In the genomic region with DNA sequence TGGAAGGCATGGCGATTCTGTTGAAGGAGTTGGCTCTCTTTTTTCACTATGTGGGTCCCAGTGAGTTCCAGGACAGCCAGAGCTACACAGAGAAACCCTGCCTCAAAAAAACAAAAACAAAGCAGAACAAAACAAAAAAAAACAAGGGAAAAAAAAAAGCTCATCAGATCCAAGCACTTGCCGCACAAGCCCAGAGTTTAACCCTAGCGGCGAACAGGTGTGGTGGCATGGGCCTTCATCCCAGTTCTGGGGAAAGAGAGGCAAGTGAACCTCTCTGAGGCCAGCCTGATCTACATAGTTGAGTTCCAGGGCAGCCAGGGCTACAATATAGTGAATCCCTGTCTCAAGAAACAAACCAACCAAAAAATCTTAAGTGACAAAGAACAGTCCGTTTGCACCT, we compare ENCODE assay signal across 18 mouse cellular contexts. TPM values are rescaled to one million over a fixed set of nuclear protein-coding genes. Genes with fewer than 3 reads are reported as not detected.
DNase-seq lines count a peak whose midpoint lies in the region; ATAC-seq and TF ChIP-seq lines count a peak whose summit lies in the region.
"Had no signal": no experiment of that assay in that cellular context is flagged by ENCODE, and none has a peak within 500 bp of the region (broad histone marks: within the 10 kb centered on the region; RNA-seq: fewer than 3 reads in every experiment).

No protein-coding gene starts in this region.

- TF ChIP-seq EP300 in liver, embryonic 14.5 days (IDR thresholded peaks at IDR 0.05; ENCODE audit: low read depth), result no peak

- no peak overlapping the region for H3K4me2 ChIP-seq in liver, embryonic 11.5 days
- H3K4me2 ChIP-seq in liver, embryonic 14.5 days (ENCODE audit: low read depth), result no peak overlapping the region
- H3K4me2 ChIP-seq in kidney, embryonic 16.5 days (replicated peaks; ENCODE audit: low read depth, low read length), result no peak overlapping the region
- H3K4me2 ChIP-seq: embryonic facial prominence, embryonic 13.5 days; forebrain, embryonic 13.5 days; heart, embryonic 12.5 days; hindbrain, embryonic 15.5 days had no signal

- H3K4me1 ChIP-seq in liver, embryonic 11.5 days (replicated peaks; ENCODE audit: control insufficient read depth, insufficient read depth, low read length), result peaks cover 32% of the 10 kb centered on the region
- peaks cover 16 to 25% of the 10 kb centered on the region in 2 experiments for H3K4me1 ChIP-seq in ES-E14 (ENCODE audit: control insufficient read depth in 2 of 2, insufficient read depth in 2 of 2, low read length in 2 of 2, poor library complexity in 1 of 2)
- peaks cover 33 to 38% of the 10 kb centered on the region in 2 experiments for H3K4me1 ChIP-seq in liver, embryonic 14.5 days (replicated peaks; ENCODE audit: control insufficient read depth in 2 of 2, insufficient read depth in 2 of 2, low read length in 1 of 2)
- H3K4me1 ChIP-seq in forebrain, embryonic 10.5 days, result peaks cover 12% of the 10 kb centered on the region; the same call in 1 of the 2 replicates
- H3K4me1 ChIP-seq in kidney, embryonic 16.5 days (ENCODE audit: insufficient read depth, low read length), result peaks cover 2% of the 10 kb centered on the region; the same call in 1 of the 2 replicates
- H3K4me1 ChIP-seq: embryonic facial prominence, embryonic 13.5 days had no signal

- 96% methylated on average over 5 of the region's 5 CpGs for WGBS in liver, embryonic 11.5 days
- WGBS in liver, embryonic 14.5 days (ENCODE audit: insufficient replicate concordance), result 90% methylated on average over 5 of the region's 5 CpGs
- WGBS in forebrain, embryonic 10.5 days, result 94% methylated on average over 5 of the region's 5 CpGs
- WGBS in kidney, embryonic 16.5 days, result 97% methylated on average over 5 of the region's 5 CpGs

- peak overlapping the region; percentile 95 for H3K27ac ChIP-seq in liver, embryonic 11.5 days (ENCODE audit: low read depth, low read length)
- H3K27ac ChIP-seq in ES-E14 (ENCODE audit: insufficient read depth, low read depth, low read length, poor library complexity, severe bottlenecking), result peak overlapping the region; percentile 91
- peak overlapping the region; percentile 98 for H3K27ac ChIP-seq in liver, embryonic 14.5 days
- H3K27ac ChIP-seq in forebrain, embryonic 10.5 days, result no peak overlapping the region
- H3K27ac ChIP-seq in kidney, embryonic 16.5 days (ENCODE audit: low read length), result no peak overlapping the region
- H3K27ac ChIP-seq: embryonic facial prominence, embryonic 13.5 days; forebrain, embryonic 13.5 days; gastrocnemius, adult 2 months; hindbrain, embryonic 15.5 days had no signal

- peaks cover 7% of the 10 kb centered on the region for H3K36me3 ChIP-seq in liver, embryonic 11.5 days (ENCODE audit: control insufficient read depth, insufficient read depth, low read length)
- peaks cover 8% of the 10 kb centered on the region for H3K36me3 ChIP-seq in ES-E14 (ENCODE audit: control insufficient read depth, insufficient read depth, low read length, poor library complexity, severe bottlenecking)
- peaks cover 6% of the 10 kb centered on the region for H3K36me3 ChIP-seq in liver, embryonic 14.5 days (replicated peaks; ENCODE audit: control insufficient read depth, insufficient read depth, low read depth)
- H3K36me3 ChIP-seq in forebrain, embryonic 10.5 days (replicated peaks), result peaks cover 57% of the 10 kb centered on the region
- H3K36me3 ChIP-seq in kidney, embryonic 16.5 days (ENCODE audit: insufficient read depth, low read length), result peaks cover 30% of the 10 kb centered on the region

- no peaks in the 10 kb centered on the region for H3K9me3 ChIP-seq in liver, embryonic 11.5 days (ENCODE audit: control insufficient read depth, low read length)
- no peaks in the 10 kb centered on the region for H3K9me3 ChIP-seq in ES-E14 (ENCODE audit: control insufficient read depth, insufficient read depth, low read depth, low read length)
- H3K9me3 ChIP-seq in liver, embryonic 14.5 days (ENCODE audit: control insufficient read depth, low read length), result no peaks in the 10 kb centered on the region
- H3K9me3 ChIP-seq in forebrain, embryonic 10.5 days, result no peaks in the 10 kb centered on the region
- no peaks in the 10 kb centered on the region for H3K9me3 ChIP-seq in kidney, embryonic 16.5 days (ENCODE audit: low read length)
- H3K9me3 ChIP-seq: embryonic facial prominence, embryonic 13.5 days; forebrain, embryonic 13.5 days; heart, embryonic 12.5 days; hindbrain, embryonic 15.5 days had no signal

- H3K9ac ChIP-seq in liver, embryonic 11.5 days (ENCODE audit: low read depth, low read length), result no peak overlapping the region
- peak overlapping the region; percentile 31; the same call in 1 of the 2 replicates for H3K9ac ChIP-seq in ES-E14 (ENCODE audit: insufficient read depth, low read depth, low read length, poor library complexity, severe bottlenecking)
- no peak overlapping the region for H3K9ac ChIP-seq in liver, embryonic 14.5 days (replicated peaks)
- H3K9ac ChIP-seq in kidney, embryonic 16.5 days (replicated peaks; ENCODE audit: low read length), result no peak overlapping the region
- H3K9ac ChIP-seq: embryonic facial prominence, embryonic 13.5 days; forebrain, embryonic 13.5 days; heart, embryonic 12.5 days; hindbrain, embryonic 15.5 days had no signal

- no peak for DNase-seq in liver, embryonic 11.5 days (ENCODE audit: low spot score)
- DNase-seq in liver (no peak), ES-E14 (ENCODE audit: low read depth, low spot score) (no peak)
- no peak for DNase-seq in liver, embryonic 14.5 days (ENCODE audit: low read depth in 3 of 3, low spot score in 3 of 3)
- no peak for DNase-seq in forebrain, embryonic 10.5 days (ENCODE audit: extremely low spot score, low spot score)
- DNase-seq: adrenal gland, adult 2 months; adrenal gland, postnatal 25 days; cerebellum, adult 18-20 months; cerebellum, adult 9-11 months; cerebellum, postnatal 36 days; gastrocnemius, adult 2 months; gastrocnemius, postnatal 25 days had no signal

- TF ChIP-seq CTCF in liver, embryonic 14.5 days (IDR thresholded peaks at IDR 0.05; ENCODE audit: low read depth), result no peak

- in situ Hi-C loops in ES-E14 (cut with MboI; ENCODE audit: low sequenced_read_pairs in 2 of 2, unreplicated experiment in 2 of 2), result no loop called here

- no peak overlapping the region for H3K4me3 ChIP-seq in liver, embryonic 11.5 days (ENCODE audit: low read depth, low read length)
- H3K4me3 ChIP-seq in ES-E14 (ENCODE audit: insufficient read depth in 1 of 2, low read depth in 1 of 2, low read length in 2 of 2, poor library complexity in 1 of 2, severe bottlenecking in 1 of 2), result no peak overlapping the region; a peak in 1 of 4 replicates
- no peak overlapping the region for H3K4me3 ChIP-seq in liver, embryonic 14.5 days (ENCODE audit: insufficient read depth in 1 of 2, low read depth in 2 of 2, low read length in 2 of 2)
- H3K4me3 ChIP-seq in forebrain, embryonic 10.5 days, result no peak overlapping the region
- no peak overlapping the region for H3K4me3 ChIP-seq in kidney, embryonic 16.5 days (ENCODE audit: low read length)
- H3K4me3 ChIP-seq: embryonic facial prominence, embryonic 13.5 days; forebrain, embryonic 13.5 days; gastrocnemius, adult 2 months; heart, embryonic 12.5 days; hindbrain, embryonic 15.5 days had no signal

- no peak for ATAC-seq in liver, embryonic 11.5 days (replicated peaks; ENCODE audit: low FRiP score)
- ATAC-seq in liver, embryonic 14.5 days (ENCODE audit: insufficient read depth), result no peak
- no peak for ATAC-seq in megakaryocyte-erythroid progenitor cell, adult 5-6 weeks (replicated peaks; ENCODE audit: low FRiP score, low TSS enrichment, poor library complexity, severe bottlenecking)
- ATAC-seq in kidney, embryonic 16.5 days (ENCODE audit: low FRiP score, low TSS enrichment), result no peak
- ATAC-seq: forebrain, embryonic 13.5 days had no signal

- H3K27me3 ChIP-seq in liver, embryonic 11.5 days (replicated peaks; ENCODE audit: control insufficient read depth, insufficient read depth, low read length), result no peaks in the 10 kb centered on the region
- no peaks in the 10 kb centered on the region for H3K27me3 ChIP-seq in liver, embryonic 14.5 days (ENCODE audit: control insufficient read depth, insufficient read depth, low read length)
- H3K27me3 ChIP-seq in forebrain, embryonic 10.5 days (ENCODE audit: poor library complexity, severe bottlenecking), result no peaks in the 10 kb centered on the region
- H3K27me3 ChIP-seq in kidney, embryonic 16.5 days (ENCODE audit: insufficient read depth, low read length), result no peaks in the 10 kb centered on the region
- H3K27me3 ChIP-seq: embryonic facial prominence, embryonic 13.5 days; forebrain, embryonic 13.5 days; heart, embryonic 12.5 days; hindbrain, embryonic 15.5 days had no signal

RNA-seq across cellular contexts. Expression of gene Zfyve1, which starts 19.6 kb away (rescaled TPM):
- polyA plus RNA-seq in liver, embryonic 11.5 days (2014; fragmentation: Nextera tagmentation; extraction: Ambion mirVana), result 9.4 and 10.7 TPM in 2 replicates
- total RNA-seq in ES-E14 (2012; rRNA removed), result 38.2 and 39.9 TPM in 2 replicates
- 6.3 and 7.0 TPM in 2 replicates for polyA plus RNA-seq in liver, embryonic 14.5 days (2012; rRNA removed)
- polyA plus RNA-seq in liver, embryonic 14.5 days (2014; fragmentation: Nextera tagmentation; extraction: Ambion mirVana), result 4.8 and 5.4 TPM in 2 replicates
- polyA plus RNA-seq in forebrain, embryonic 10.5 days (2016; fragmentation: Nextera tagmentation; extraction: Ambion mirVana), result 21.3 and 21.9 TPM in 2 replicates
- 14.2 and 20.2 TPM in 2 replicates for total RNA-seq in megakaryocyte-erythroid progenitor cell, adult 5-6 weeks (2014; fragmentation: Nextera tagmentation)
- total RNA-seq in megakaryocyte-erythroid progenitor cell, adult 5-6 weeks (2017), result 6.7 and 10.7 TPM in 2 replicates
- polyA plus RNA-seq in kidney, embryonic 16.5 days (2015; fragmentation: Nextera tagmentation; extraction: Ambion mirVana), result 20.8 and 23.6 TPM in 2 replicates

RNA-seq across cellular contexts. Expression of gene Rbm25, which starts 53.6 kb away (rescaled TPM):
- polyA plus RNA-seq in liver, embryonic 11.5 days (2014; fragmentation: Nextera tagmentation; extraction: Ambion mirVana), result 213 and 239 TPM in 2 replicates
- 146 and 151 TPM in 2 replicates for total RNA-seq in ES-E14 (2012; rRNA removed)
- 26.4 and 41.9 TPM in 2 replicates for polyA plus RNA-seq in liver, embryonic 14.5 days (2012; rRNA removed)
- 74.4 and 80.7 TPM in 2 replicates for polyA plus RNA-seq in liver, embryonic 14.5 days (2014; fragmentation: Nextera tagmentation; extraction: Ambion mirVana)
- polyA plus RNA-seq in forebrain, embryonic 10.5 days (2016; fragmentation: Nextera tagmentation; extraction: Ambion mirVana), result 294 and 319 TPM in 2 replicates
- 310 and 350 TPM in 2 replicates for total RNA-seq in megakaryocyte-erythroid progenitor cell, adult 5-6 weeks (2014; fragmentation: Nextera tagmentation)
- 341 and 447 TPM in 2 replicates for total RNA-seq in megakaryocyte-erythroid progenitor cell, adult 5-6 weeks (2017)
- 223 and 269 TPM in 2 replicates for polyA plus RNA-seq in kidney, embryonic 16.5 days (2015; fragmentation: Nextera tagmentation; extraction: Ambion mirVana)

RNA-seq across cellular contexts. Expression of gene Dcaf4, which starts 57.2 kb away (rescaled TPM):
- 29.9 and 32.7 TPM in 2 replicates for polyA plus RNA-seq in liver, embryonic 11.5 days (2014; fragmentation: Nextera tagmentation; extraction: Ambion mirVana)
- total RNA-seq in ES-E14 (2012; rRNA removed), result 49.8 and 82.1 TPM in 2 replicates
- 9.4 and 9.5 TPM in 2 replicates for polyA plus RNA-seq in liver, embryonic 14.5 days (2012; rRNA removed)
- 9.8 and 12.6 TPM in 2 replicates for polyA plus RNA-seq in liver, embryonic 14.5 days (2014; fragmentation: Nextera tagmentation; extraction: Ambion mirVana)
- polyA plus RNA-seq in forebrain, embryonic 10.5 days (2016; fragmentation: Nextera tagmentation; extraction: Ambion mirVana), result 24.1 and 25.2 TPM in 2 replicates
- 31.4 and 49.2 TPM in 2 replicates for total RNA-seq in megakaryocyte-erythroid progenitor cell, adult 5-6 weeks (2014; fragmentation: Nextera tagmentation)
- 29.8 and 38.6 TPM in 2 replicates for total RNA-seq in megakaryocyte-erythroid progenitor cell, adult 5-6 weeks (2017)
- 30.1 and 31.7 TPM in 2 replicates for polyA plus RNA-seq in kidney, embryonic 16.5 days (2015; fragmentation: Nextera tagmentation; extraction: Ambion mirVana)

Comparison
In these comparisons a context has a peak if more than half of its experiments do, and no peak if none do; other contexts are left out.
1. H3K27ac ChIP-seq: peak in liver, embryonic 11.5 days (single experiment), ES-E14 (single experiment) and liver, embryonic 14.5 days (single experiment); none in forebrain, embryonic 10.5 days (single experiment) and kidney, embryonic 16.5 days (single experiment).